In the genomic region with DNA sequence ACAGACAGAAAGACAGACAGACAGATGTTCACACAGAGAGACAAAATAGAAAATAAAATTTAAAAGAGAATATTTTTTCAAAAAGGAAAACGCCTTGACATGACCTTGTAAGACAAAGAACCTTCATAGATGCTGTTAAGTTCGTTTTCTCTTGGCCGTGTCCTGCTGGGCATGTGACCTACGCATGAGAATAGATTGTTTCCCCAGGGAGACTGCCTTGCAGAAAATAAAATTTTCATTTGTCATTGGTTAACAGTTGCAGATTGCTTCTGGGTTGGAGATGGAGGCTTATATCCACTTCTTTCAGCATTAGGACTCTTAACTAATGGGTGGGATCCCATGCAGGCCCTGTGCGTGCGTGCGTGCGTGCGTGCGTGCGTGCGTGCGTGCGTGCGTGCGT, we compare ENCODE assay signal across 26 mouse cellular contexts.
"Had no signal": no experiment of that assay in that cellular context is flagged by ENCODE, and none has a peak within 500 bp of the region (broad histone marks: within the 10 kb centered on the region; RNA-seq: fewer than 3 reads in every experiment).

No protein-coding gene starts in this region.

- H3K27ac ChIP-seq: gastrocnemius, adult 2 months; heart, embryonic 13.5 days; heart, embryonic 15.5 days; hindbrain, embryonic 13.5 days; hindbrain, embryonic 15.5 days; hindbrain, postnatal 0 days; kidney, embryonic 15.5 days; kidney, postnatal 0 days; limb, embryonic 13.5 days; limb, embryonic 15.5 days; liver, embryonic 12.5 days had no signal

- H3K4me2 ChIP-seq: heart, embryonic 11.5 days; heart, embryonic 13.5 days; heart, embryonic 15.5 days; hindbrain, embryonic 13.5 days; hindbrain, embryonic 15.5 days; kidney, embryonic 15.5 days; limb, embryonic 13.5 days; limb, embryonic 15.5 days; liver, embryonic 12.5 days had no signal

- H3K36me3 ChIP-seq: heart, embryonic 13.5 days; heart, embryonic 15.5 days; hindbrain, embryonic 13.5 days; hindbrain, embryonic 15.5 days; kidney, embryonic 15.5 days; limb, embryonic 13.5 days; limb, embryonic 15.5 days; liver, embryonic 12.5 days had no signal

- H3K9me3 ChIP-seq: heart, embryonic 13.5 days; heart, embryonic 15.5 days; hindbrain, embryonic 13.5 days; hindbrain, embryonic 15.5 days; kidney, embryonic 15.5 days; limb, embryonic 13.5 days; limb, embryonic 15.5 days; liver, embryonic 12.5 days had no signal

- H3K9ac ChIP-seq: heart, embryonic 13.5 days; heart, embryonic 15.5 days; hindbrain, embryonic 13.5 days; hindbrain, embryonic 15.5 days; kidney, embryonic 15.5 days; limb, embryonic 13.5 days; limb, embryonic 15.5 days; liver, embryonic 12.5 days had no signal

- H3K4me1 ChIP-seq: heart, embryonic 13.5 days; heart, embryonic 15.5 days; hindbrain, embryonic 13.5 days; hindbrain, embryonic 15.5 days; kidney, embryonic 15.5 days; limb, embryonic 13.5 days; limb, embryonic 15.5 days; liver, embryonic 12.5 days had no signal

- DNase-seq: gastrocnemius, adult 2 months; gastrocnemius, postnatal 10 days; gastrocnemius, postnatal 25 days; heart, adult 18-20 months; heart, postnatal 14 days; heart, postnatal 36 days; kidney, adult 11 months; kidney, adult 2 months; kidney, adult 9 months; kidney, postnatal 14 days; kidney, postnatal 36 days; layer of hippocampus, adult 9-11 months; layer of hippocampus, postnatal 36 days; left cerebral cortex, postnatal 4 days had no signal

- ATAC-seq: hindbrain, postnatal 0 days; intestine, embryonic 16.5 days; liver, embryonic 12.5 days had no signal

- H3K4me3 ChIP-seq: gastrocnemius, adult 2 months; heart, embryonic 13.5 days; heart, embryonic 15.5 days; hindbrain, embryonic 13.5 days; hindbrain, embryonic 15.5 days; kidney, embryonic 15.5 days; limb, embryonic 13.5 days; limb, embryonic 15.5 days; liver, embryonic 12.5 days had no signal

- H3K27me3 ChIP-seq: heart, embryonic 13.5 days; heart, embryonic 15.5 days; hindbrain, embryonic 13.5 days; hindbrain, embryonic 15.5 days; kidney, embryonic 15.5 days; limb, embryonic 15.5 days; liver, embryonic 12.5 days had no signal
